Mouse (Mus musculus): ENCODE measurements around the gene Tbl1x. TPM values are rescaled to one million over a fixed set of nuclear protein-coding genes. Genes with fewer than 3 reads are reported as not detected.
A peak's percentile ranks its signal among the peaks of the same experiment; 100 is the strongest.

Gene Tbl1x
- polyA plus RNA-seq, 1 experiment from 2014 or later, result 46.9 TPM

DNA sequence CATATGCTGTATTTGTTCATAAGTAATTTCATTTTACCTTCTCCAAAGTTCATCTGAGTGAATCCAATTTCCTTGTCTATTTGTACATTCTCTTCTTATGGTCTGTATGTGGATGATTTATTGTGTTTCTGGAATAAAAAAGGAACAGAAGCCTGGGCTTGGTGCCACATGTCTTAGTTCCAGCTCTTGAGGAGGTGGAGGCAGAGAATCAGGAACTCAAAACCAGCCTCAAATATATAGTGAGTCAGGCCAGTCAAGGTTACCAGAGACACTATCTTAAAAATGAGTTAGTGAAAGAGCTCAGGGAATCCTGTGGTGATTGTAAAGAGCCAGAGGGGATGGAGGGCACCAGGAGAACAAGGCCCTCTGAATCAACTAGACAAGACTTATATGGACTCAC lies 86.9 kb downstream of the Tbl1x start:
- no peaks in the 10 kb centered on the region for H3K9me3 ChIP-seq (replicated peaks; ENCODE audit: low read length)
- no peak overlapping the region for H3K27ac ChIP-seq
- no peak for ATAC-seq (replicated peaks; ENCODE audit: low FRiP score, low read depth)
- no peaks in the 10 kb centered on the region for H3K4me1 ChIP-seq (replicated peaks; ENCODE audit: insufficient read depth, low read length)
- no peak overlapping the region for H3K4me2 ChIP-seq (ENCODE audit: low read length)
- no peaks in the 10 kb centered on the region for H3K27me3 ChIP-seq (ENCODE audit: insufficient read depth, low read length)
- DNase-seq (ENCODE audit: low spot score), result peak; percentile 11
- no peak overlapping the region for H3K4me3 ChIP-seq (replicated peaks; ENCODE audit: low read depth, low read length)
- TF ChIP-seq CTCF (IDR thresholded peaks at IDR 0.05; ENCODE audit: low read depth), result no peak
- no peaks in the 10 kb centered on the region for H3K36me3 ChIP-seq (ENCODE audit: insufficient read depth, low read length)
- no peak overlapping the region for H3K9ac ChIP-seq (ENCODE audit: low read depth, low read length)

DNA sequence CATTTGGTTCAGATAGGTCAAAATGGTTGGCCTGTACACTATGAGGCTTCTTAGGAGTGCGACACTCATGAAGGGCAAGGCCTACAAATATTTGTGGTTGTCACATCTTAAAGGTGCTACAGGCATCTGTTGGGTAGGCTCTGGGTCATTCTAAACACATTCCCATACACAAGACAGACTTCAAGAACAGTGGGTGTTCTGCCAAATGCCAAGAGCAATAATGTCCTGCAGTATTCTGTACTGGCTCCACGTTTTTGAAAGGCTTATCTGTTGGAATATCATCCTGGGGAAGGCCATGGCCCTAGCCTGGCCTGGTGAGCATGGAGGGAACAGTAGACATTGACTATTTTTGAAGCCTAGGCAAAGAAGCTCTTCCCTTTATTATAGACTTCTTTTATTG lies 87.9 kb downstream of the Tbl1x start:
- Histone ChIP-seq H3K9me3 (replicated peaks; ENCODE audit: low read length) (no peaks in the 10 kb centered on the region), H3K27me3 (ENCODE audit: insufficient read depth, low read length) (no peaks in the 10 kb centered on the region), H3K27ac (no peak overlapping the region), H3K4me2 (ENCODE audit: low read length) (no peak overlapping the region), H3K36me3 (ENCODE audit: insufficient read depth, low read length) (no peaks in the 10 kb centered on the region), H3K4me1 (replicated peaks; ENCODE audit: insufficient read depth, low read length) (no peaks in the 10 kb centered on the region), H3K4me3 (replicated peaks; ENCODE audit: low read depth, low read length) (no peak overlapping the region), H3K9ac (ENCODE audit: low read depth, low read length) (no peak overlapping the region)
- DNase-seq (ENCODE audit: low spot score) (no peak), ATAC-seq (replicated peaks; ENCODE audit: low FRiP score, low read depth) (no peak)
- TF ChIP-seq CTCF (IDR thresholded peaks at IDR 0.05; ENCODE audit: low read depth), result no peak
- WGBS, result 59% methylated on average over 2 of the region's 2 CpGs

- Histone ChIP-seq H3K4me3 (replicated peaks; ENCODE audit: low read depth, low read length) (no peak overlapping the region), H3K9ac (ENCODE audit: low read depth, low read length) (no peak overlapping the region), H3K4me1 (replicated peaks; ENCODE audit: insufficient read depth, low read length) (no peaks in the 10 kb centered on the region), H3K9me3 (replicated peaks; ENCODE audit: low read length) (no peaks in the 10 kb centered on the region), H3K36me3 (ENCODE audit: insufficient read depth, low read length) (no peaks in the 10 kb centered on the region), H3K4me2 (ENCODE audit: low read length) (no peak overlapping the region), H3K27ac (no peak overlapping the region), H3K27me3 (ENCODE audit: insufficient read depth, low read length) (no peaks in the 10 kb centered on the region)
- WGBS, result 83% methylated on average over 2 of the region's 2 CpGs
- DNase-seq (ENCODE audit: low spot score), result no peak
- no peak for TF ChIP-seq CTCF (IDR thresholded peaks at IDR 0.05; ENCODE audit: low read depth)
- no peak for ATAC-seq (replicated peaks; ENCODE audit: low FRiP score, low read depth)
Measured at GRCm38 (mm10) chrX:77603496-77604258, 92.9 kb downstream of the Tbl1x start.

DNA sequence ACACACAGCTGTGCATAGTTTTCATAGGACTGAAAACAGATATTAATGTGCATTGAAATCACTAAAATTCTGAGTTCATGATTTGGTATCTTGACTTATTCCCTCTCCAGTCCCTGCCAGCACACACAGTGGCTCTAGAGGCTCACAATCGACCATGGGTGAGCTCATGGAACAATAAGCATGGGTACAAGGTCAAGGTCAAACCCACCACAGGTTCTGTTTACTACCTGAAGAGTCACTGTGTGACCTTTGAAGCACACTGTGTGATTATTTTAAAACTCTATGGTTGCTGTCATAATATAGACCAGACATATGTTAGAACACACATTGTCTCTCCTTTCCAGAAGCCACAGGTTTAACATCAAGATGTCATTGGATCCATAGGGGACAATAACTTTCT lies 96.7 kb downstream of the Tbl1x start:
- TF ChIP-seq CTCF (IDR thresholded peaks at IDR 0.05; ENCODE audit: low read depth), result no peak
- H3K4me1 ChIP-seq (replicated peaks; ENCODE audit: insufficient read depth, low read length), result no peaks in the 10 kb centered on the region
- no peak overlapping the region for H3K4me3 ChIP-seq (replicated peaks; ENCODE audit: low read depth, low read length)
- no peaks in the 10 kb centered on the region for H3K27me3 ChIP-seq (ENCODE audit: insufficient read depth, low read length)
- no peaks in the 10 kb centered on the region for H3K9me3 ChIP-seq (replicated peaks; ENCODE audit: low read length)
- DNase-seq (ENCODE audit: low spot score) (no peak), ATAC-seq (replicated peaks; ENCODE audit: low FRiP score, low read depth) (no peak)
- H3K4me2 ChIP-seq (ENCODE audit: low read length), result no peak overlapping the region
- H3K36me3 ChIP-seq (ENCODE audit: insufficient read depth, low read length), result no peaks in the 10 kb centered on the region
- H3K27ac ChIP-seq, result no peak overlapping the region
- no peak overlapping the region for H3K9ac ChIP-seq (ENCODE audit: low read depth, low read length)
- WGBS, result 26% methylated on average over 1 of the region's 1 CpGs

DNA sequence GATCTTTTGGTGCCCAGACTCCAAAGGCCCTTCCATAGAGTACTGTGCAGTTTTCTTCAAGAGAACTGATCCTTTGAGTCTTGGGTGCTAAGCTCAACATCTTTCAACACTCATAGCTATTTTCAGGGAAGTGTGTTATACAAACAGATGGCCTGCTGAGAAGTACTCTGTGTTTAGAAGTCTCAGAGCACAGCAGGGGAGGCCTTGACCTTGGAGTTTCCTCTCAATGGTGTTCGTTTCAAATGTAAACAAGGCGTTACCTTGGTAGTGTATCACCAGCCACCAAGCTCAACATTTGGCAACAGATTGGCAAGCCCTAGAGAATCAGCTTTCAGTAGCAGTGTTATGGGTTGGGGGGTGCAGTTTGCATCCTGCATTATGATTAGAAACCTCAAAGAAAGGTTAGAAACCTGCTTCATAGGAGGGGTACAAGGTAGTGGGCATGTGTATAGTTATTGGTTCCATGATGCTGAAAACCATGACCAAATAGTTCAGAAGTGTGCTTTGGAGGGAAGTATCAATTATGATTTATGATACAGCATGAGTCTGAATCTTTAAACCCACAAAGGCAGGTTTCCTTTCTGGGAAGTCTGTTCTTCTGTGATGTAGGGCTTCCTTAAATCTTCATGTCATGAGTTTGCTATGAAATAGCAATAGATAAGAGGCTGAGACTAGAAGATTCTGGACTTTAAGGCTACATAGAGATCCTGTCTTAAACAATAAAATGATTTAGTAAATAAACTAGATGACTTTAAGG lies 98.3 kb downstream of the Tbl1x start:
- 22% methylated on average over 2 of the region's 2 CpGs for WGBS
- no peak overlapping the region for H3K4me3 ChIP-seq (replicated peaks; ENCODE audit: low read depth, low read length)
- H3K27ac ChIP-seq, result no peak overlapping the region
- H3K4me2 ChIP-seq (ENCODE audit: low read length), result no peak overlapping the region
- DNase-seq (ENCODE audit: low spot score), result no peak
- H3K4me1 ChIP-seq (replicated peaks; ENCODE audit: insufficient read depth, low read length), result no peaks in the 10 kb centered on the region
- no peaks in the 10 kb centered on the region for H3K27me3 ChIP-seq (ENCODE audit: insufficient read depth, low read length)
- H3K9me3 ChIP-seq (replicated peaks; ENCODE audit: low read length), result no peaks in the 10 kb centered on the region
- ATAC-seq (replicated peaks; ENCODE audit: low FRiP score, low read depth), result no peak
- no peak overlapping the region for H3K9ac ChIP-seq (ENCODE audit: low read depth, low read length)
- no peaks in the 10 kb centered on the region for H3K36me3 ChIP-seq (ENCODE audit: insufficient read depth, low read length)
- no peak for TF ChIP-seq CTCF (IDR thresholded peaks at IDR 0.05; ENCODE audit: low read depth)

DNA sequence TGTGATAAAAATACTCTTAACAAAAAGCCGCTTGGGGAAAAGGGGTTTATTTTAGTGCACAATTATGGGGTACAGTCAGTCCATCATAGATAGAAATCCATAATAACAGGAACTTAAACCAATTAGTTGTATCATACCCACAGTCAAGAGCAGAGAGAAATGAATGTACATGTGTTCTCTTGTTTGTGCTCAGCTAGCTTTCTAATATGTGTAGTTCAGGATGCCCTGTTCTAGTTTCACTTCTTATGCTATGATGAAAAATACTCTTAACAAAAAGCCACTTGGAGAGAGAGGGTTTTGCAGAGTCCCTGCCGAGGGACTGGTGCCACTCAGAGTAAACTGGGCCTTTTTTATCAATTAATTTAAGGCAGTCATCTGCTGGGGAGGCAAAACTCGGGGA lies 101.1 kb downstream of the Tbl1x start:
- TF ChIP-seq CTCF (IDR thresholded peaks at IDR 0.05; ENCODE audit: low read depth), result no peak
- Histone ChIP-seq H3K27me3 (ENCODE audit: insufficient read depth, low read length) (no peaks in the 10 kb centered on the region), H3K4me1 (replicated peaks; ENCODE audit: insufficient read depth, low read length) (no peaks in the 10 kb centered on the region), H3K4me2 (ENCODE audit: low read length) (no peak overlapping the region), H3K4me3 (replicated peaks; ENCODE audit: low read depth, low read length) (no peak overlapping the region), H3K36me3 (ENCODE audit: insufficient read depth, low read length) (no peaks in the 10 kb centered on the region), H3K9ac (ENCODE audit: low read depth, low read length) (no peak overlapping the region), H3K27ac (no peak overlapping the region), H3K9me3 (replicated peaks; ENCODE audit: low read length) (no peaks in the 10 kb centered on the region)
- 70% methylated on average over 3 of the region's 3 CpGs for WGBS
- ATAC-seq (replicated peaks; ENCODE audit: low FRiP score, low read depth) (no peak), DNase-seq (ENCODE audit: low spot score) (no peak)

Measured in kidney, postnatal 0 days (tissue).